Mouse (Mus musculus) CD4-positive, CD25-positive, alpha-beta regulatory T cell, adult 2 months (primary cell): ENCODE results near the gene Trip6.

Experiments used
- DNase-seq: peaks from one replicate; pipeline ENCODE4 v3.0.0-alpha.2; 2012; ENCODE audit warnings: low read depth, low spot score

Trip6 gene

GRCm38 (mm10) chr5:137314193-137315083 lies at the start of gene Trip6:
Gene Trip6, minus strand, starts transcription at chr5:137314404.
- no peak for DNase-seq

- DNase-seq = peak; percentile 21
Measured at GRCm38 (mm10) chr5:137358382-137358781, 44.2 kb upstream of the Trip6 start.

GRCm38 (mm10) chr5:137354091-137354490 lies 39.9 kb upstream of the Trip6 start:
- DNase-seq = no peak

DNA sequence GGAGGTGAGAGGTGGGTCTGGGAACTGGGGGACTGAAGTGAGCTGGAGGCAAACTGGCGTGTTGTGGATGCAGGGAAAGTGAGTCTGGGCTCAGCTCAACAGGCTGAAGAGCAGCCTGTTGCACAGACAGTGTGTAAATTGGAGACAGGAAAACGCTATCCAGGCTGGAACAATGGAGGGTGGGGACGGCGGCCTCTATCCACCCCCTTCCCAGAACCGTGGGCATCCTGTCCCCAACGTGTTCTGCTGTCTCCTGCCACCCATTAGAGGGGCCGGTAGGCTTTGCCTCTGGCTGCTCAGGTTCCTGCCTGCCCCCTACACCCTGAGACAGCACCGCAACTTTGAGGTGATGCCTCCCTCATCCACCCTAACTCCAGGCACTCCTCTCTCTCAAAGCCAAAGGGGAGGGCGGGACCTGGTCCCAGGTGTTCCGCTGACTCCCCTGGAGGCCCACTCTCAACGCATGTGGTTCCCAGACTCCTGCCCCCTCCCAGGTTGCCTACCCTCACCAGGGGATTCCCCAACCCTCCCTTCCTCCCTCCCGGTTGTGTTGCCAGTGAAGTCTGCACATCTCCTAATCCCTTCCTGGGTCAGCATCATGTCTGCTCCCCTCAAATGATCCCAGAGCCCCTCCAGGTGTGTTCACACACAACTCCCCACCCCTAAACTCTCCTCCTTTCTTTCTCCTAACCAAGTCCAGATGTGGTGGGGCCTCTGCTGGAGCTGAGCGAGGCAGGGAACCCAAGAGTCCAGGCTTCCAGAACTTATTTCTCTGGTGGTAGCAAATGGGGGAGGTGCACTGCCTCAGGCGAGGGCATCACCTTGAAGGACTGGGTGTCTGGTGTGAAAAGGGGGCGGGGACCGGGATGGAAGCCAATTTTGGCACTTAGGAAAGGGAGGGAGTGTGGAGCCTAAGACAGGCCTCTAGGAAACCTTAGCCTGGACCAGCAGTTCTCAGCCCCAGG lies 38.1 kb upstream of the Trip6 start:
- no peak for DNase-seq

DNA sequence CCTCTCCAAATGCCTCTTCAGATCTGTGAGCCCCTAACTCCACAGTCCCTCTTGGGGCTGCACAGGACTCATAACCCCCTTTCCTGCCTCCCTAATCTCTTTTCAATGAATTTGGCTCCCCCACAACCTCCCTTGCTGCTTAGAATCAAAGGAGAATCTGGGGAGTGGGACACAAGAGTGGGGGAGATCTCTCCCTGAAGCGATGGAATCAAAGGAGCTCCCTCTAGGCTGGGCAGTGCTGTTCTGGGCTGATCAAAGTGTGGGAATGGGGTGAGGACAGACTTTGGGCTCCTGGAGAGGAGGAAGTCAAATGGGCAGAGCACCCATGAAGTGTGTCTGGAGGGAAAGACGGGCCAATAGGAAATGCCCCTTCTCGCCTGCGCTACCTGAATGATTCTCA lies 37.2 kb upstream of the Trip6 start:
- no peak for DNase-seq

GRCm38 (mm10) chr5:137351058-137351380 lies 36.8 kb upstream of the Trip6 start:
- no peak for DNase-seq

DNA sequence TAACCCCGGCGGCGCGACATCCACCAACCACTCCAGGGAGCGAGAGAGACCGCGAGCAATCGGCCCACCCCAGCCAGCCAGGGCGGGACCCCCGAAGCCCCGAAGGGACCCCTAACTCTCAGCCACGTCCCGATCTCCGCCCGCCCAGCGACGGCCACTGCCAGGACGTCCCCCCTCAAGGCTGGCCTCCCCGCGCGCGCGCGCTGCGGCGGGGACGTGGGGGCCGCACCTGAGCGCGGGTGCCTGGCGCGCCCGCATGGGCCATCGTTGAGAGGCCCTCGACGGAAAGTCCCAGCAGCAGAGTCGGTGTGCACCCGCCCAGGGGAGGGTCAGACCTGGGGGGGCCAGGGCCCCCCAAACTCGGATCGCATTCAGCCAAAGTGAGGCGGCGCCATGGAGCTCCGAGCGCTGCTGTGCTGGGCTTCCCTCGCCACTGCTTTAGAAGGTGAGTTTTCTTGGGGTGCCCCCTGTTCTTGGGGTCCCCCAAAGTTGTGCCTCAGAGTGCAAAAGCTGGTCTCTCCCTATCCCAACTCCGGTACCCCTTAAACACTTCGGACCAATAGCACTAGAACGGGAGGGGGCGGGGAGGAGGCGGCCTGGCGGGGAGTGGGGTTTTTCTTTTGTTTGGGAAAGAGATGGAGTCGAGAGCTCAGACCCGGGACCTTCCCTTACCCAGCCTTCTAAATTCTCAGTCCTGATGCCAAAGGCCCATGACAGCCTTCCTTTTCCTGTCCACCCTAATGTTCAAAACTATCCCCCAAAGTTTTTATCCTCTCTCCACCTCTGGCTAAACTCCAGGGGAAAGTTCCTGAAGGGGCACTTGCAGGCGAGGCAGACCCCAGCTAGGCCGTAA lies 36.2 kb upstream of the Trip6 start:
- no peak for DNase-seq

- DNase-seq = no peak
Measured at GRCm38 (mm10) chr5:137349384-137350204, 35.4 kb upstream of the Trip6 start, which contains the start of gene Ephb4. Gene Ephb4, plus strand, starts transcription at chr5:137350109.

GRCm38 (mm10) chr5:137348482-137349383 lies 34.5 kb upstream of the Trip6 start:
- no peak for DNase-seq

- DNase-seq = no peak
Measured at GRCm38 (mm10) chr5:137347856-137348255, 33.7 kb upstream of the Trip6 start.

- DNase-seq = no peak
Measured at GRCm38 (mm10) chr5:137346983-137347382, 32.8 kb upstream of the Trip6 start.

- DNase-seq = no peak
Measured at GRCm38 (mm10) chr5:137346388-137346787, 32.2 kb upstream of the Trip6 start.

GRCm38 (mm10) chr5:137345821-137346220 lies 31.6 kb upstream of the Trip6 start:
- no peak for DNase-seq

DNA sequence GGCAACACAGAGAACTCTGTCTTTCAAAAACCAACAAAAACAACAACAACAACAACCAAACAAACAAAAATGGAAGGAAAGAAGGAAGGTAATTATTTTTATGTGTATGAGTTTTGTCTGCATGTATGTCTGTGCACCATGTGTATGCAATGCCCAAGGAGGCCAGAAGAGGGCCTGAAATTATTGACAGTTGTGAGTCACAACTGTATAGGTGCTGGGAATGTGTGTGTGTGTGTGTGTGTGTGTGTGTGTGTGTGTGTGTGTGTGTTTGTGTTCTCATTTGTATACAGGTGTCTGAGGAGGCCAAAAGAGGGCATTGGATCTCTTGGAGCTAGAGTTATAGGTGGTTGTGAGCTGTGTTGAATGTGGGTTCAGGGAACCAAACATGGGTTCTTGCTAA lies 29.7 kb upstream of the Trip6 start:
- DNase-seq = no peak

DNA sequence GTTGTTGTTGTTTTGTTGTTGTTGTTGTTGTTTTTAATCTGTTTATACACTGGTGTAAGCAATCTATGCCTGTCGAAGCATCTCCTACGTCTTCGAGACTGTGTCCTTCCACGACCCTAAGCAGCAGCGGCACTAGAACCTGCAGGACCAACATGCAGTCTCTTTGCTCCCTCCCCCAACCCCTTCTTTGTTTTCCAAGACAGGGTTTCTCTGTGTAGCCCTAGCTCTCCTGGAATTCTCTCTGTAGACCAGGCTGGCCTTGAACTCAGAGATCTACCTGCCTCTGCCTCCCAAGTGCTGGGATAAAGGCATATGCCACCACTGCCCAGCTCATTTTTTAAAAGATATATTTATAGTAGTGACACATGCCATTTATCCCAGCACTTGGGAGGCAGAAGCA lies 29.2 kb upstream of the Trip6 start:
- no peak for DNase-seq

DNA sequence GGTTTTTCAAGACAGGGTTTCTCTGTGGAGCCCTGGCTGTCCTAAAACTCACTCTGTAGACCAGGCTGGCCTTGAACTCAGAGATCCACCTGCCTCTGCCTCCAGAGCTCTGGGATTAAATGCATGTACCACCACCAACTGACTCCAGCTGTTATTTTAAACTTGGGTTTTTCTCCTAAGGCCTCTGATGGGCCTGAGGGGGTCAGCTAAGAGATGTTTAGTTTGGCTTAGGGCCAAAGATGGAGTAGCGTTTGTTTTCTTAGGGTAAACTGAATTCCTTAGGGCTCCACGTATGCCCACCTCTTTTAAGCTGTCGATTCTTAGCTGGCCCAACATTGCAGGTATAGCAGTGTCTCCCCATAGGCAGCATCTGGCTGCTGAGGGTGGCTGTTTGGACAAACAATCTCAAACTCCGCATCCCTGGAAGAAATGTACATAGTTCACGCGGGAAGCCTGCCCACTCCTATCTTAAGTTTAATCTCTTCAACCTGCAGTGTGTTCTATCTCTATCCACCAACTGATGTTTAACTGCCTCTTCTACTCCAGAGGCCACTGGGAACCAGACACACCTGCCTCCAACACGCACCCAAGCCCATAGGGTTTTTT lies 28.3 kb upstream of the Trip6 start:
- DNase-seq = no peak

DNA sequence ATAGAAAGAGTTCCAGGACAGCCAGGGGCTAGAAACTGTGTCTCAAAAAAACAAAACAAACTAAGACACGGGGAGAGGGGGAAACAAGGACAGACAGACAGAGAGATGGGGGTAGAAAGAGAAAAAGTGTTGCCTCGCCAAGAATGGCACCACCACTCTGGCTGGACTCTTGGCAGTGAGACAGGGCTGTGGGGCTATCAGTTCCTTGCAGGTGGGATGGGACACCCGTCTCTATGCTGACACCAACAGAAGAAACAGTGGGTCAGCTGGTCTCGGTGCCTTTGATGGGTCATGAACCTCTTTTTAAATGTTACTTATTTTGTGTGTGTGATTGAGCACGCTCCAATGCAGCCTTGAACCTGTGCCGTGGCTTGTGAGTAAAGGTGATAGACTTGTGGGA lies 26.0 kb upstream of the Trip6 start:
- DNase-seq = no peak

DNA sequence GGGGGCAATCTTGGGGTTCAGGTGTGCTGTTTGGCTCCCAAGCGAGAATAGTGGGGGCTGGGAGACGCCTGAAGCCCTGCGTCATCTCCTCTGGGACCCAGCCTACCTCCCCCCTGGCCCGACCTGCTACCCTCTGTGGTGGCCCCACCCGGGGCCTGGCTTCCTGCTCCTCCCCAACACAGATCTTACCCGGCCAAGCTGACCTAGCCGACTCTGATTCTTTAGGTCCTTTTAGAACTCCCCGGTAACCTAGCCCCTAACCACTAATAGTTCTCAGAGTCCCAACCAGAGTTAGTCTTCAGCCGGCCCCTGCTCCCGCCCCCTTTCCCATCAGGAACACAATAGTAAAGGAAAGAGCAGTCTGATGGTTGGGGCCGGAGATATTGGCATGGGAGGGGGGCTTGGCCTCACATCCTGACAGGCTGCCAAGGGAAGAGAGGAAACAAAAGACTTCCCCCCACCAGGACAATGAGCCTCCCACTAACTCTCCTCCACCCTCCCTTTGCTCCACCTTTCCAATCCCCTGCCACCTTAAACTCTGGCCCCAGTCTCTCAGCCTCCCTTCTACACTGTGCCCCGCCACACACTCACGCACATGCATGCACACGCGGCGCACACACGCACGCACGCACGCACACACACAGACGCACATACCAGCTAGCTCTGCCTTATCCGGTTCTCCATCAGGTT lies 25.2 kb upstream of the Trip6 start:
- DNase-seq = peak; percentile 15
